Mouse (Mus musculus) C2C12 (cell line): ENCODE data around the gene Dab2ip.

Source experiments
- CEBPB ChIP-seq: IDR thresholded peaks from one replicate; pipeline ENCODE4 v1.6.1; 2011; ENCODE audit warnings: low read depth, mild to moderate bottlenecking, control low read depth, moderate library complexity
- CTCF ChIP-seq: IDR thresholded peaks from one replicate; pipeline ENCODE4 v1.5.1; 2011; ENCODE audit not compliant: control insufficient read depth, insufficient read depth, insufficient read length
- MAX ChIP-seq: IDR thresholded peaks from one replicate; pipeline ENCODE4 v1.6.1; 2011; ENCODE audit warnings: mild to moderate bottlenecking, control low read depth
- MYOD1 ChIP-seq: IDR thresholded peaks from one replicate; pipeline ENCODE4 v1.6.1; 2011; ENCODE audit warnings: low read depth; ENCODE audit not compliant: control insufficient read depth, insufficient read length
- MYOG ChIP-seq: IDR thresholded peaks from one replicate; pipeline ENCODE4 v1.6.1; 2011; ENCODE audit not compliant: control insufficient read depth, insufficient read length; ENCODE audit errors: extremely low read depth

- no peak for TF ChIP-seq CTCF
- no peak for TF ChIP-seq CEBPB
- no peak for TF ChIP-seq MAX
- TF ChIP-seq MYOG = no peak
- no peak for TF ChIP-seq MYOD1
These were observed 60.9 kb downstream of the Dab2ip start for GRCm38 (mm10) chr2:35618981-35619380.
